Mouse (Mus musculus) right cerebral cortex, postnatal 14 days (tissue): ENCODE data around the gene Olfr472.
"Not testable (repeated sequence)": the region's sequence is repeated elsewhere in the genome, so short reads cannot be mapped to it uniquely, and the experiment has no call there.

Experiments
- DNase-seq: peaks from one replicate; pipeline ENCODE4 v3.0.0; 2022

Olfr472 gene

DNA sequence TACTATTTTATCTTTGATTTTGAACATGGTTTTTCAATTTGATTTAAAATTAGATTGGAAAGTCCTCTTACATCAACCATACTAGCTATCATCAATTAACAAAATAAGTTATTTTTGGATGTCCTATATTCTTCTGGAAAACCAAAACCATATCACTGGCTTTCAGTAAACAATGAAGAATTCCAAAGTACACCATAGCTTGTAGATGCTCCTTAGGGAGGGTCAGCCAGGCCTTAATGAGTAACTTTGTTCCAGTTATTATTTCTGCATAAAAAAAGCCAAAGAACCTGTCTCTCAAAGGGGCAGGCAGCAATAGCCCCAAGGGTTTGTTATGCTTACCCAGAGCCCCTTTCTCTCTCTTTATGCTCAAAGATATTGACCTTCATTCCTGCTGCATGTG, at the start of gene Olfr472:
TSS of gene Olfr472 (plus strand) at position 301 of the 400 bp plus-strand sequence.
- DNase-seq: no peak

DNA sequence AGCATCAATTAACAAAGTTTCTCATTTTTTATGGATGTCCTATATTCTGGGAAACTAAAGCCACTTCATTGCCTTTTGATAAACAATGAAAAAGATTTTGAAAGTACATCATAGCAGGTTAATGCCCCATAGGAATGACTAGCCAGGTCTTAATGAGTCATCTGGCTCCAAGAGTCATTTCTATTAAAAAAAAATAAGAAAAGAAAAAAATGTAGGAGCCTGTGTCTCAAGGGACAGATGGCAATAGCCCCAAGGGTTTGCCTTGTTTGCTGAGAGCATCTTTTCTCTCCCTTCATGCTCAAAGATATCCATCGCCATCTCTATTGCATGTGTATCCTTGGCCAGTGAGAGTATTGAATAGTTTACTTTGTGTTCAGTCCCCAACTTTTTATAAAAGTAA, 32.4 kb downstream of the Olfr472 start, which contains the start of gene Olfr473:
TSS of gene Olfr473 (plus strand) at position 301 of the 400 bp plus-strand sequence.
- no peak for DNase-seq

DNA sequence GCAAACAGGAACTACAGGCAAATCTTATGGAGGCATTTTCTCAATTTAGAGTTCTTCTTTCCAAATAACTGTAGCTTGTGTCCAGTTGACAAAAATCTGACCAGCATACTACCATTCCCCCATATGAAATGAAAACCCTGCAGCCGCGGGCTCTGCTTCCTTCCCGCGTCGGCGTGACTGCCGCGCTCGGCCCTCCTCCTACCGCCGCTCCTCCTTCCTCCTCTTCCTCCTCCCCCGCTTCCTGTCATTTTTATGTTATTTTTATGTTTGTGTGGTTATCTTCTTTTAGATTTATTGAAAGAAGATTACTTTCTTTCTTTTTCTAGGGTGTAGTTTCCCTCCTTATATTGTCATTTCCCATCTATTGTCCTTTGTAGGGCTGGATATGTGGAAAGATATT, 54.8 kb downstream of the Olfr472 start:
- DNase-seq: not testable (repeated sequence)

DNA sequence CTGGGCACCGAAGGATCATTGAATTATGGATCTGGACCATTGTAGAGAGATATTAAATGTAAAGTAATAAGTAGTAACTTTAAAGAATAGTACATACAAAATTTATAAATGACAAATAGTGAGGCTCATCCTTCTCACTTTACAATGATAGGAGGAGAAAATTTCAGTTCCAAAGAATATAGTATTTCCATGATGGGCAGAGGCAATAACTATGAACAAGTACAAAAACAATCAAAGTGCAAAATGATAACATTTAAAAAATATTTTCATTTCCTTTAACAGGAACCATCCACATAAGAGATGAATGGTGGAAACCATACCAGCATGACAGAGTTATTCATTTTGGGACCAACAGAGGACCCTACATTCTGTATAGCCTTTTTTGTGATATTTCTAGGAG, 56.6 kb downstream of the Olfr472 start, which contains the start of gene Olfr474:
TSS of gene Olfr474 (plus strand) at position 301 of the 400 bp plus-strand sequence.
- DNase-seq: no peak
